ENCODE assay signal across 7 mouse cellular contexts in genomic region chr12:87388122-87388774, GRCm38 (mm10). TPM values are rescaled to one million over a fixed set of nuclear protein-coding genes. Genes with fewer than 3 reads are reported as not detected.
DNase-seq lines count a peak whose midpoint lies in the region; ATAC-seq and TF ChIP-seq lines count a peak whose summit lies in the region.

Gene Sptlc2 (minus strand): TSS chr12:87388355.

- under 1% methylated on average over 45 of the region's 45 CpGs for WGBS in embryonic facial prominence, embryonic 10.5 days
- under 1% methylated on average over 43 of the region's 45 CpGs for WGBS in intestine, postnatal 0 days
- WGBS in midbrain, embryonic 12.5 days: 0% methylated on average over 45 of the region's 45 CpGs
- under 1% methylated on average over 45 of the region's 45 CpGs for WGBS in small intestine, adult 2 months

- peak within 1 kb of the TSS; percentile 96 for H3K4me3 ChIP-seq in embryonic facial prominence, embryonic 10.5 days
- H3K4me3 ChIP-seq in intestine, postnatal 0 days (ENCODE audit: low read depth, low read length): peak within 1 kb of the TSS; percentile 100
- peak within 1 kb of the TSS; percentile 95 for H3K4me3 ChIP-seq in midbrain, embryonic 12.5 days
- peak within 1 kb of the TSS; percentile 95 for H3K4me3 ChIP-seq in small intestine, adult 2 months (ENCODE audit: low read depth, low read length)

- H3K9me3 ChIP-seq in embryonic facial prominence, embryonic 10.5 days: no peaks in the 10 kb centered on the region
- H3K9me3 ChIP-seq in intestine, postnatal 0 days (ENCODE audit: control insufficient read depth): no peaks in the 10 kb centered on the region
- no peaks in the 10 kb centered on the region for H3K9me3 ChIP-seq in midbrain, embryonic 12.5 days

- peak within 1 kb of the TSS; percentile 88 for H3K27ac ChIP-seq in embryonic facial prominence, embryonic 10.5 days (replicated peaks)
- peak within 1 kb of the TSS; percentile 96 for H3K27ac ChIP-seq in intestine, postnatal 0 days (ENCODE audit: low read depth, low read length)
- H3K27ac ChIP-seq in midbrain, embryonic 12.5 days (replicated peaks): peak within 1 kb of the TSS; percentile 58
- H3K27ac ChIP-seq in small intestine, adult 2 months (ENCODE audit: insufficient read depth, low read depth, low read length): peak within 1 kb of the TSS; percentile 96

- H3K4me2 ChIP-seq in intestine, postnatal 0 days (replicated peaks; ENCODE audit: low read depth): peak within 1 kb of the TSS; percentile 87
- H3K4me2 ChIP-seq in midbrain, embryonic 12.5 days (replicated peaks): peak within 1 kb of the TSS; percentile 99

- peak; percentile 99 for ATAC-seq in intestine, postnatal 0 days
- ATAC-seq in midbrain, embryonic 12.5 days (ENCODE audit: low FRiP score, low read depth): peak; percentile 99

- intact Hi-C loops in left cerebral cortex, postnatal 4 days (cut with DNase I): no loop called here

- no peaks in the 10 kb centered on the region for H3K27me3 ChIP-seq in embryonic facial prominence, embryonic 10.5 days (replicated peaks; ENCODE audit: low read depth, poor library complexity, severe bottlenecking)
- no peaks in the 10 kb centered on the region for H3K27me3 ChIP-seq in intestine, postnatal 0 days (replicated peaks; ENCODE audit: control insufficient read depth, insufficient read depth, low read length)
- no peaks in the 10 kb centered on the region for H3K27me3 ChIP-seq in midbrain, embryonic 12.5 days
- no peaks in the 10 kb centered on the region for H3K27me3 ChIP-seq in small intestine, adult 2 months (ENCODE audit: control insufficient read depth, insufficient read depth, low read length)

- no peaks in the 10 kb centered on the region for H3K36me3 ChIP-seq in embryonic facial prominence, embryonic 10.5 days (replicated peaks)
- no peaks in the 10 kb centered on the region for H3K36me3 ChIP-seq in intestine, postnatal 0 days (ENCODE audit: control insufficient read depth, insufficient read depth)
- H3K36me3 ChIP-seq in midbrain, embryonic 12.5 days: no peaks in the 10 kb centered on the region
- H3K36me3 ChIP-seq in small intestine, adult 2 months (ENCODE audit: control insufficient read depth, insufficient read depth, low read length): peaks cover 3% of the 10 kb centered on the region; the same call in 1 of the 2 replicates

- DNase-seq in adrenal gland, postnatal 10 days: peak; percentile 100
- peak; percentile 99 for DNase-seq in embryonic facial prominence, embryonic 10.5 days (ENCODE audit: low spot score)
- DNase-seq in gonadal fat pad, adult 2 months (ENCODE audit: low read depth): peak; percentile 98
- DNase-seq in left cerebral cortex, postnatal 4 days: peak; percentile 99

- H3K9ac ChIP-seq in intestine, postnatal 0 days (ENCODE audit: low read depth, low read length): peak within 1 kb of the TSS; percentile 99
- peak within 1 kb of the TSS; percentile 91 for H3K9ac ChIP-seq in midbrain, embryonic 12.5 days (replicated peaks)

- H3K4me1 ChIP-seq in embryonic facial prominence, embryonic 10.5 days: peaks cover 22% of the 10 kb centered on the region
- H3K4me1 ChIP-seq in intestine, postnatal 0 days (replicated peaks; ENCODE audit: control insufficient read depth, insufficient read depth, low read length): no peaks in the 10 kb centered on the region; the same call in 1 of the 2 replicates
- peaks cover 18% of the 10 kb centered on the region for H3K4me1 ChIP-seq in midbrain, embryonic 12.5 days
- H3K4me1 ChIP-seq in small intestine, adult 2 months (ENCODE audit: control insufficient read depth, insufficient read depth, insufficient read length, low read length): peaks cover 4% of the 10 kb centered on the region; the same call in 1 of the 2 replicates

- peak; percentile 26 for TF ChIP-seq CTCF in intestine, postnatal 0 days (IDR thresholded peaks at IDR 0.05; ENCODE audit: low read depth)
- TF ChIP-seq CTCF in small intestine, adult 2 months (IDR thresholded peaks at IDR 0.05; ENCODE audit: extremely low read depth, insufficient read length, insufficient replicate concordance, low read depth, low read length): no peak

- peak; percentile 87 for TF ChIP-seq POLR2A in small intestine, adult 2 months (IDR thresholded peaks at IDR 0.05; ENCODE audit: low read depth, low read length)

RNA-seq across cellular contexts. Expression of gene Sptlc2, which starts in this region (rescaled TPM):
- total RNA-seq in adrenal gland, postnatal 10 days (2021): 100 to 1,000 TPM; 135 to 149 TPM
- 58.5 and 61.8 TPM in 2 replicates for polyA plus RNA-seq in embryonic facial prominence, embryonic 10.5 days (2016; fragmentation: Nextera tagmentation; extraction: Ambion mirVana)
- 12.5 and 17.0 TPM in 2 replicates for polyA plus RNA-seq in gonadal fat pad, adult 2 months (2012; rRNA removed)
- polyA plus RNA-seq in intestine, postnatal 0 days (2015; fragmentation: Nextera tagmentation; extraction: Ambion mirVana): 186 and 199 TPM in 2 replicates
- total RNA-seq in left cerebral cortex, postnatal 4 days (2021): 10 to 100 TPM; 73.4 to 81.9 TPM
- 54.8 and 65.2 TPM in 2 replicates for polyA plus RNA-seq in midbrain, embryonic 12.5 days (2016; fragmentation: Nextera tagmentation; extraction: Ambion mirVana)
- 10.7 and 13.5 TPM in 2 replicates for polyA plus RNA-seq in small intestine, adult 2 months (2012; rRNA removed)

Comparison
In these comparisons a context has a peak if more than half of its experiments do, and no peak if none do; other contexts are left out.
1. Peak in every context shown above with its lines: DNase-seq, ATAC-seq, H3K4me3 ChIP-seq and H3K27ac ChIP-seq.